Mouse (Mus musculus) heart, embryonic 14.5 days (tissue): ENCODE data around the gene Klf5. TPM values are rescaled to one million over a fixed set of nuclear protein-coding genes. Genes with fewer than 3 reads are reported as not detected.

Experiments
- ATAC-seq: fragments of 200-750 bp; cut with Nextera tagmentation; 2 replicates; pipeline ENCODE4 v1.8.0; 2017; ENCODE audit warnings: low read depth, moderate TSS enrichment; ENCODE audit not compliant: insufficient number of reproducible peaks, insufficient read depth, low FRiP score
- H3K27ac ChIP-seq, 2 experiments: fragments of 200-500 bp in 1 of 2; fragments of 300-500 bp in 1 of 2; sonication (generic) in 1 of 2; replicated peaks in 1 of 2; 2 replicates each; pipeline ENCODE4 v1.5.1; 2012 to 2014; ENCODE audit warnings: low read depth in 2 of 2, low read length in 2 of 2, control low read depth in 1 of 2, mild to moderate bottlenecking in 1 of 2, mixed read lengths in 1 of 2; ENCODE audit not compliant: control insufficient read depth in 1 of 2, insufficient read depth in 1 of 2
- H3K27me3 ChIP-seq: fragments of 300-500 bp; sonication (generic); 2 replicates; pipeline ENCODE4 v1.6.1; 2014; ENCODE audit warnings: mild to moderate bottlenecking, low read length, control low read depth; ENCODE audit not compliant: control insufficient read depth, insufficient read depth
- H3K36me3 ChIP-seq: fragments of 300-500 bp; sonication (generic); 2 replicates; pipeline ENCODE4 v1.6.1; 2014; ENCODE audit warnings: mild to moderate bottlenecking, control low read depth, low read length, mixed read lengths; ENCODE audit not compliant: control insufficient read depth, insufficient read depth
- H3K4me1 ChIP-seq, 2 experiments: fragments of 200-500 bp in 1 of 2; fragments of 300-500 bp in 1 of 2; sonication (generic) in 1 of 2; 2 replicates each; pipeline ENCODE4 v1.6.1; 2012 to 2014; ENCODE audit warnings: low read length in 2 of 2, control low read depth in 1 of 2, mixed read lengths in 1 of 2; ENCODE audit not compliant: control insufficient read depth in 2 of 2, insufficient read depth in 2 of 2
- H3K4me2 ChIP-seq: fragments of 300-500 bp; sonication (generic); 2 replicates; pipeline ENCODE4 v1.6.1; 2014; ENCODE audit warnings: mild to moderate bottlenecking, low read length
- H3K4me3 ChIP-seq, 2 experiments: fragments of 200-500 bp in 1 of 2; fragments of 300-500 bp in 1 of 2; sonication (generic) in 1 of 2; 2 replicates each; pipeline ENCODE4 v1.5.1; 2012 to 2014; ENCODE audit warnings: low read length in 2 of 2, mild to moderate bottlenecking in 2 of 2, control low read depth in 1 of 2, low read depth in 1 of 2, moderate library complexity in 1 of 2; ENCODE audit not compliant: control insufficient read depth in 1 of 2, insufficient read depth in 1 of 2
- H3K9ac ChIP-seq: fragments of 300-500 bp; sonication (generic); 2 replicates; pipeline ENCODE4 v1.6.1; 2014; ENCODE audit warnings: mild to moderate bottlenecking, low read length
- H3K9me3 ChIP-seq: fragments of 300-500 bp; sonication (generic); 2 replicates; pipeline ENCODE4 v1.6.1; 2016; ENCODE audit warnings: low read length, control low read depth; ENCODE audit not compliant: control insufficient read depth
- WGBS: fragments of 180-500 bp; shearing (Covaris S2); extraction: QIAGEN DNeasy Blood & Tissue Kit; methylation state at CpG from one replicate; pipeline ENCODE4 v1.1.7; 2014; 5-methylcytosine and 5-hydroxymethylcytosine counted together
- polyA plus RNA-seq: library from polyadenylated mRNA; unstranded; fragments of >200 nt; fragmentation: Nextera tagmentation; extraction: Ambion mirVana; gene quantifications from 2 replicates; pipeline ENCODE4 v1.2.1, GENCODE M21; 2014

Gene Klf5
- polyA plus RNA-seq, 1 experiment from 2014 or later, result 2.6 TPM

GRCm38 (mm10) chr14:99278312-99278711 lies 20.2 kb upstream of the Klf5 start:
- H3K36me3 ChIP-seq, result no peaks in the 10 kb centered on the region
- H3K4me3 ChIP-seq, result no peak overlapping the region
- no peaks in the 10 kb centered on the region for H3K27me3 ChIP-seq
- no peak for ATAC-seq
- H3K27ac ChIP-seq, result no peak overlapping the region
- H3K9me3 ChIP-seq, result no peaks in the 10 kb centered on the region
- 60% methylated on average over 9 of the region's 9 CpGs for WGBS
- no peak overlapping the region for H3K4me2 ChIP-seq
- no peak overlapping the region for H3K9ac ChIP-seq
- 0 out of 4 replicates have a peak, but pooled peaks cover 0 to 3% of the 10 kb centered on the region in 2 experiments for H3K4me1 ChIP-seq

DNA sequence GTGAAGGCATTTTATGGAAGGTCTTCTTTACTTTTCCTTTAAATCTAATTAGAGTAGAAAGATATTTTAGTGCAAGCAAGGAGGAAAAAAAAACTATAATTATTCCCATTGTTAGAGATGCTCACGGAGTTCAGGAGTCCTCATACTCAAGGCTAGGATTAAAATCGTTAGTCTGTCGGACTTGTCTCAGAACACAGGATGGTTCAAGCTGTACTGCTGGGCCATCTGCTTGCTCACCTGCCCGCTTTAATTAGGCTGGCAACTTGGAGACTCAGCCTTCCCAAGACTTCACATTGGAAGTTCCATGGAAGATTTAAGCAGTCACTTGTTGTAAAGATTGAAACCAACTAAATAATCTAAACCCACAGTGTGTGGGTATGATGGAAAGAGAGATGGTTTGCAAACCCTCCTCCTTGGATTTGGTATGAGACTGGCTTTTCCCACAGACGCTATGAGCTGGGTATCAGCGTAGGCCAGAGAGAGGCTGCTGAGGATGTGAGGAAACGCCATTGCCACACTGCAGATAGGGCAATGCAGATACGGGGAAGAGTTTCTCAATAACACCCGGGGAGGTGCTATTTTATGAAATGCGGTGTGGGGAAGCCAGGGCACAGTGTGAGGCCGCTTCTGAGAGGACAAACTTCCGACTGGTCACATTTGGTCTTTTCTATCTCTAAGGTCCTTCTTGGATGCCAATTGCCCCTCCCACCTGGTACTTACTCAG lies 19.6 kb upstream of the Klf5 start:
- Histone ChIP-seq H3K4me1 (no peaks in the 10 kb centered on the region), H3K9me3 (no peaks in the 10 kb centered on the region), H3K36me3 (no peaks in the 10 kb centered on the region), H3K27ac (no peak overlapping the region), H3K4me2 (no peak overlapping the region), H3K9ac (no peak overlapping the region), H3K27me3 (no peaks in the 10 kb centered on the region), H3K4me3 (no peak overlapping the region)
- no peak for ATAC-seq
- 41% methylated on average over 12 of the region's 12 CpGs for WGBS

GRCm38 (mm10) chr14:99280399-99280798 lies 18.1 kb upstream of the Klf5 start:
- no peak overlapping the region for H3K4me2 ChIP-seq
- no peak for ATAC-seq
- H3K9ac ChIP-seq, result no peak overlapping the region
- H3K27ac ChIP-seq, result no peak overlapping the region
- no peaks in the 10 kb centered on the region for H3K9me3 ChIP-seq
- no peak overlapping the region for H3K4me3 ChIP-seq
- no peaks in the 10 kb centered on the region for H3K4me1 ChIP-seq
- no peaks in the 10 kb centered on the region for H3K36me3 ChIP-seq
- H3K27me3 ChIP-seq, result no peaks in the 10 kb centered on the region
- 79% methylated on average over 5 of the region's 5 CpGs for WGBS

GRCm38 (mm10) chr14:99280825-99281433 lies 17.6 kb upstream of the Klf5 start:
- Histone ChIP-seq H3K36me3 (no peaks in the 10 kb centered on the region), H3K4me3 (no peak overlapping the region), H3K4me1 (no peaks in the 10 kb centered on the region), H3K27me3 (no peaks in the 10 kb centered on the region), H3K27ac (no peak overlapping the region), H3K4me2 (no peak overlapping the region), H3K9me3 (no peaks in the 10 kb centered on the region), H3K9ac (no peak overlapping the region)
- ATAC-seq, result no peak
- 73% methylated on average over 5 of the region's 5 CpGs for WGBS

DNA sequence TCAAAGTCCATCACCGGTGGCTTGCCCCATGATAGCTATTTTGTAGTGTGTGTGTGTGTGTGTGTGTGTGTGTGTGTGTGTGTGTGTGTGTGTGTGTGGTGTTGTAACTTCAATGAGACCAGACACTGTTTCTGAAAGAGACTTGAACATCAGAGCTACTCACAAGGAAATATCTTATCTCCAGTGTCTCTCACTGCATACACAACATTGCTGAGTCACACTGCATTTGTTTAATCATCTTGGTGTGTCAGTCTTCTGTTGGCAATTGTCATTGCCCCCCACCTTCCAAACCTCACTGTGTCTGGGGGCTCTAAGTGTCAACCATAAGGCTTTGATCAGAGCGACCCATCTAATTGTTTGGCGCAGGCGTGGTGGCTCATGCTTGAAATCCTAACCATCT lies 13.0 kb upstream of the Klf5 start:
- H3K9me3 ChIP-seq, result no peaks in the 10 kb centered on the region
- 94% methylated on average over 4 of the region's 4 CpGs for WGBS
- no peaks in the 10 kb centered on the region for H3K27me3 ChIP-seq
- no peak for ATAC-seq
- H3K36me3 ChIP-seq, result no peaks in the 10 kb centered on the region
- no peak overlapping the region for H3K4me2 ChIP-seq
- H3K9ac ChIP-seq, result no peak overlapping the region
- H3K4me1 ChIP-seq, result no peaks in the 10 kb centered on the region
- no peak overlapping the region for H3K4me3 ChIP-seq
- H3K27ac ChIP-seq, result no peak overlapping the region

DNA sequence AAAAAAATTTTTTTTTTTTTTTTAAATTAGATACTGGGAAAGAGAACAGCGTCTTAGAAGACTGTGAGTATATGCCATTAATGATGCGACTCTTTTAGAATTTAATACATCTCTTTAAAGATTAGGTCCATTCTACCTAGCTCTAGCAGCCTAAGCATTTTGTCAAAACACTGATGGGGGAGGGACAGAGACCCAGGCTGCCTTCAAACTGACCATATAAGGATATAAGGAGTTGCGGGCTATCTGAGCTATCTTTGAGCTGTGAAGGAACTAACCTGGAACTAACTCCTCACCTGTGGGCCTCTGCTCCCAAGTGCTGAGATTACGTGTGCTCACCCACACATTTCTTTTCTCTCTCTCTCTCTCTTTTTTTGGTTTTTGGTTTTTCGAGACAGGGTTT lies 6.3 kb upstream of the Klf5 start:
- 90% methylated on average over 5 of the region's 5 CpGs for WGBS
- Histone ChIP-seq H3K36me3 (no peaks in the 10 kb centered on the region), H3K27ac (no peak overlapping the region), H3K9ac (no peak overlapping the region), H3K9me3 (no peaks in the 10 kb centered on the region), H3K4me2 (no peak overlapping the region), H3K27me3 (no peaks in the 10 kb centered on the region; the same call in 1 of the 2 replicates), H3K4me3 (no peak overlapping the region), H3K4me1 (peaks cover 0 to 8% of the 10 kb centered on the region in 2 experiments; a peak in 2 of 4 replicates)
- no peak for ATAC-seq

DNA sequence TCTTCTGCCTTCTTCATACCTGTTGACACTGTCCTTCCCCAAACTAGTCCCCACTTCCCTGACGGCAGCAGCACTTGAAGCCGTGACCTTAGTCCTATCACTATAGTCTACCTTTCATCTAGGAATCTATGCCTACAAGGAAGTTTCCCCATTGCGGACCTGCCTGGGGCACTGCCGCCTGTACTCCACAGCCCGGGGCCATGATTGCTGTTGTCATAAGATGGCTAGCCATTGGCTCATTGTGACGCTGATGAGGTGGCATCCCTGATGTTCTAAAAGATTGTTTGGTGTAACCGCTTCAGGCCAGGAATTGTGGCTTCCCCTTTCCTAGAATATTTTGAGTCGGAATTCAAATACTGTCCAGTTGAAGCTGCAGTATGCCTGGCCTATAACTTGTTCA lies 4.1 kb upstream of the Klf5 start:
- Histone ChIP-seq H3K9me3 (no peaks in the 10 kb centered on the region), H3K9ac (no peak overlapping the region), H3K4me2 (no peak overlapping the region), H3K27ac (no peak overlapping the region), H3K27me3 (peaks cover 5% of the 10 kb centered on the region; the same call in 1 of the 2 replicates), H3K36me3 (no peaks in the 10 kb centered on the region), H3K4me1 (peaks cover 0 to 8% of the 10 kb centered on the region in 2 experiments; a peak in 2 of 4 replicates), H3K4me3 (no peak overlapping the region)
- WGBS, result 82% methylated on average over 8 of the region's 8 CpGs
- ATAC-seq, result no peak
